Mouse (Mus musculus) thymus, postnatal 36 days (tissue): Measurements from ENCODE around the gene Gja1.
"Not testable (repeated sequence)": the region's sequence is repeated elsewhere in the genome, so short reads cannot be mapped to it uniquely, and the experiment has no call there.

Source experiments
- DNase-seq, 2 experiments: peaks; one replicate each; pipeline ENCODE4 v3.0.0; 2022; ENCODE audit warnings: mixed read lengths in 2 of 2

Gja1 gene

GRCm38 (mm10) chr10:56377097-56377965 is at the start of gene Gja1:
TSS of gene Gja1 (plus strand) at chr10:56377330.
- DNase-seq: peak in 1 of 2 experiments; percentile 5

- DNase-seq: peak; percentile 59 to 70
Measured at GRCm38 (mm10) chr10:56338851-56339489, 38.2 kb upstream of the Gja1 start.

GRCm38 (mm10) chr10:56360472-56360871 is 16.7 kb upstream of the Gja1 start:
- no peak for DNase-seq

GRCm38 (mm10) chr10:56369073-56369472 is 8.1 kb upstream of the Gja1 start:
- peak; percentile 50 to 54 for DNase-seq

- DNase-seq: no peak
Measured at GRCm38 (mm10) chr10:56373021-56373720, 4.0 kb upstream of the Gja1 start.

- no peak for DNase-seq
Measured at GRCm38 (mm10) chr10:56374169-56374568, 3.0 kb upstream of the Gja1 start.

GRCm38 (mm10) chr10:56375906-56376468 is 1.1 kb upstream of the Gja1 start:
- no peak for DNase-seq

- no peak for DNase-seq
Measured at GRCm38 (mm10) chr10:56377966-56378647, 977 bp downstream of the Gja1 start.

GRCm38 (mm10) chr10:56378648-56379254 is 1.6 kb downstream of the Gja1 start:
- DNase-seq: peak; percentile 3 to 8

GRCm38 (mm10) chr10:56379720-56380119 is 2.6 kb downstream of the Gja1 start:
- no peak for DNase-seq

- DNase-seq: no peak
Measured at GRCm38 (mm10) chr10:56385195-56386109, 8.3 kb downstream of the Gja1 start.

- no peak for DNase-seq
Measured at GRCm38 (mm10) chr10:56393095-56393784, 16.1 kb downstream of the Gja1 start.

GRCm38 (mm10) chr10:56393815-56394417 is 16.8 kb downstream of the Gja1 start:
- DNase-seq: not testable (repeated sequence)

GRCm38 (mm10) chr10:56397875-56398274 is 20.7 kb downstream of the Gja1 start:
- no peak for DNase-seq

GRCm38 (mm10) chr10:56398310-56398709 is 21.2 kb downstream of the Gja1 start:
- no peak for DNase-seq

- not testable (repeated sequence) for DNase-seq
Measured at GRCm38 (mm10) chr10:56401396-56401795, 24.3 kb downstream of the Gja1 start.

GRCm38 (mm10) chr10:56405934-56406333 is 28.8 kb downstream of the Gja1 start:
- DNase-seq: no peak

- DNase-seq: no peak
Measured at GRCm38 (mm10) chr10:56406386-56407130, 29.4 kb downstream of the Gja1 start.
